Mouse (Mus musculus) mouse embryonic stem cell (cell line): ENCODE data around the gene Olfr736.

ENCODE experiments used
- in situ Hi-C, 2 experiments: fragments of 300-500 bp; cut with MboI; formaldehyde crosslinking; loops; 1 replicate in 1 of 2; 3 replicates in 1 of 2; pipeline ENCODE4 v1.14.3; 2019 to 2020; ENCODE audit warnings: low sequenced_read_pairs in 2 of 2, low pct_unique_long_range_greater_than_20kb in 1 of 2, mixed read lengths in 1 of 2; ENCODE audit not compliant: unreplicated experiment in 1 of 2

The Olfr736 gene

GRCm38 (mm10) chr14:50380863-50381262 is at the start of gene Olfr736:
Gene Olfr736, plus strand, starts transcription at chr14:50381163.
- in situ Hi-C loops = no loop called here

- in situ Hi-C loops = no loop called here
Observed at GRCm38 (mm10) chr14:50348796-50349195, 32.2 kb upstream of the Olfr736 start, which contains the start of gene Olfr735. Gene Olfr735, minus strand, starts transcription at chr14:50348872.

GRCm38 (mm10) chr14:50352438-50352837 is 28.5 kb upstream of the Olfr736 start:
- in situ Hi-C loops = loop anchor here in 1 of 2 experiments (25.0 kb wide), 1 partner anchor 410 kb away; no protein-coding TSS in a partner anchor

- in situ Hi-C loops = loop anchor here in 1 of 2 experiments (25.0 kb wide), 1 partner anchor 406 kb away; no protein-coding TSS in a partner anchor
Observed at GRCm38 (mm10) chr14:50356725-50357124, 24.2 kb upstream of the Olfr736 start.

GRCm38 (mm10) chr14:50357593-50357992 is 23.4 kb upstream of the Olfr736 start, which contains the start of gene Tlr11:
Gene Tlr11, plus strand, starts transcription at chr14:50357914.
- in situ Hi-C loops = loop anchor here in 1 of 2 experiments (25.0 kb wide), 1 partner anchor 405 kb away; no protein-coding TSS in a partner anchor

GRCm38 (mm10) chr14:50360480-50360879 is 20.5 kb upstream of the Olfr736 start:
- in situ Hi-C loops = loop anchor here in 1 of 2 experiments (25.0 kb wide), 1 partner anchor 402 kb away; no protein-coding TSS in a partner anchor

- in situ Hi-C loops = loop anchor here in 1 of 2 experiments (25.0 kb wide), 1 partner anchor 399 kb away; no protein-coding TSS in a partner anchor
Observed at GRCm38 (mm10) chr14:50363561-50363960, 17.4 kb upstream of the Olfr736 start.

- in situ Hi-C loops = no loop called here
Observed at GRCm38 (mm10) chr14:50407268-50407667, 26.3 kb downstream of the Olfr736 start, which contains the start of gene Olfr738. Gene Olfr738, plus strand, starts transcription at chr14:50407568.

GRCm38 (mm10) chr14:50418326-50418725 is 37.4 kb downstream of the Olfr736 start, which contains the start of gene Olfr739:
Gene Olfr739, plus strand, starts transcription at chr14:50418626.
- in situ Hi-C loops = no loop called here
